Mouse (Mus musculus): Measurements from ENCODE around the gene Zfp358.

Gene Zfp358

DNA sequence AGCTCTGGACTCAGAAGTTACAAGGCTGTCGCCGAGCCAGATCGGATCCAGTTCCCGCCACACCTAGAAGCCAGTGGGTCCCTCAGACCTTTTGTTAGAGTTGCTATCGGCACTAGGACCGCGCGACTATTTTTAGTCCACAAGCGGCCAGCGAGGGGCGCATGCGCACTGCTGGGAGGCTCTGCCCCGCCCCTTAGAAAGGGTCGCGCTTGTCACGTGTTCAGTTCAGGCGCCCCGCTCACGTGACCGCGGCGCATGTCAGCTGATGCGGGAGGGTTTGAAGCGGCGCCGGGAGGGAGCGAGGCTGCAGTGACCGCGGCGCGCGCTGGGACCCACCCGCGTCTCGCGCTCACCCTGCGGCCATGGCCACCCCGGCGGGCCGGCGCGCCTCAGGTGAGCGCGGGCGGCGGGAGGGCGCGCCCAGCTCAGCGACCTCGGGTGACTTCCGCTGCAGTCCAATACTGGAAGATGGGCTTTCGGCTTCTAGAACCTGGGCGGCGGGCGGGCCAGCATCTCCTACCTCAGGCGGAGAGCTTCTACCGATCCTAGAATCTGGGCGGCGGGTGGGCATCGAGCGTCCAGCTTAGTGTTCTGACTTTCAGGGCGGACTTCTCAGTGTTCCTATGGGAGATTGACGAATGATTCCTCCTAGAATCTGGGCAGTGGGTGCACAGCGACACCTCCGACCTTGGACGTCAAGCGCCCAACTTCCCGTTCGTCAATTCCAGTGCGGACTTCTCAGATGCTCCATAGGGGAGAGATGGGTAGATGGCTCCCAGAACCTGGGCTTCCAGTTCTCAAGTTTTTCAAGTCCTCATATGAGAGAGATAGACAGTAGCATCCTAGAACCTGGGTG is 7.5 kb downstream of the Zfp358 start, which contains the start of gene Mcoln1:
Gene Mcoln1, plus strand, starts transcription at position 223 of the 856 bp plus-strand sequence.
- peak; percentile 97 to 98 for DNase-seq

DNA sequence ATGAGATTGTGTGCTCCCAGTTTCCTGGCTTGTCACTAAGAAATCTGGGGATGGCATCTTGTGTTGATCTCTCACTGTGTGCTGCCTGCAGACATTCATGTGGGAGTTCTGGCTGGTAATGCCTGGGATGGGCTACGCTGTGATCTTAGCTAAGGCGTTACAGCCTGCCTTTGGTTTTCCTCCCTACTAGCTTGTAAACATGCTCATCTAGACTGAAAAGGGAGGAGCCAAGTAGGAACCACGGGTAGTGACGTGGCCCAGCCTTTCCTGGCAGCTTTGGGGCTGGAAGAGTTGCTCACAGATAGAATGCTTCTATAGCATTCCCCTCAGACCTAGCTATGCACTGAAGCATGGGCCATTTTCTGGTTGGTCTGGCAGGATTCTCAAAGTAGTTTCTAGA is 9.3 kb downstream of the Zfp358 start:
- DNase-seq = no peak

DNA sequence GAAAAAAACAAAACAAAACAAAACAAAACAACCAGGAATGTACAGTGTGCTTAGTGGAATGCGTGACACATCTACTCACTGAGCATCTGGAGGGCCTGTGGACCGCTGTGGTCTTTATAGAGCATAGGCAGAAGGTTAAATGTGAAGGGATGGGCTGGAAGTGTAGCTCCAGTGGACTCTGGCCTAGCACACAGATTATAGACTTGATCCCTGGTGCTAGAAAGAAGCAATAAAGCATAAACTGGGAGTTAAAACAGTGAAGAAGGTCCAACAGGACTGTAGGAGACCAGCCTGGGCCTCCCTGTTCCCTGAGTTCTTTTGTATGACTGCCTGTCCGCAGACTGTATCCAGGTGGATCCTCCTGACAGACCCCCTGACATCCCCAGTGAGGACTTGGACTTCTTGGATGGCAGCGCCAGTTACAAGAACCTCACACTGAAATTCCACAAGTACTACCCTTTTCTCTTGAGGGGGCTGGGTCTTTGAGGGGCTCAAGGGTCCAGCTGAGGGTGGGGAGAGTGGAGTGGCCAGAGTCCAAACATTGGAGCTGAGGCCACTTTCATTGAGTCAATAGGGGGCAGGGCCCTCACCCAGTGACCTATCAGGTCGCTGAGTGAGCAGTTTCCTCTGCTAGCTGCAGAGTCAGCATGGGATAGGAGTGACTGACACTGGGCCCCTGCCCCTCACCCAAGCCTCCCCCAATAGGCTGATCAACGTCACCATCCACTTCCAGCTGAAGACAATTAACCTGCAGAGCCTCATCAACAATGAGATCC is 15.2 kb downstream of the Zfp358 start:
- no peak for DNase-seq

DNA sequence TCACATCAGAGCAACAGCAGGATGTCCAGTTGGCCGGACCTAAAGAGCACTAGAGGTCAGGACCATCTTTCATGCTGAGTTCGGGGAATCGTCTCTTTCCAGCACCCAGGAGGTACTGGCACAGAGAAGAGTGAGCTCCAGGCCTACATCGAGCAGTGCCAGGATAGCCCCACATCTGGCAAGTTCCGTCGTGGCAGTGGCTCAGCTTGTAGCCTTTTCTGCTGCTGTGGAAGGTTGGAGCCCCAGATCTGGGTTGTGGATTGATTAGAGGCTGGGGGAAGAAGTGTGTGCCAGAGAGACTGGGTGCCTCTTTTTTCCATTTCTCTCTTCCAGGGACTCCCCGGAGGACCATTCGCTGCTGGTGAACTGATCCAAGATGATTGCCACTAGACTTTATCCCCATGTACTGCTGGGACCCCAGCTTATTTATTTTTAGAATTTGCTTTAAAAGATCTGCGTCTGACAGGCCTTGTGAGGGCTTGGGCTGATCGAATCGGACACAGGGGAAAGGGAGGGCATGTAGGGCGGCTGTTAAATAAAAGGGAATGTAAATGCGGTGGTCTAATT is 21.8 kb downstream of the Zfp358 start:
- DNase-seq = no peak

DNA sequence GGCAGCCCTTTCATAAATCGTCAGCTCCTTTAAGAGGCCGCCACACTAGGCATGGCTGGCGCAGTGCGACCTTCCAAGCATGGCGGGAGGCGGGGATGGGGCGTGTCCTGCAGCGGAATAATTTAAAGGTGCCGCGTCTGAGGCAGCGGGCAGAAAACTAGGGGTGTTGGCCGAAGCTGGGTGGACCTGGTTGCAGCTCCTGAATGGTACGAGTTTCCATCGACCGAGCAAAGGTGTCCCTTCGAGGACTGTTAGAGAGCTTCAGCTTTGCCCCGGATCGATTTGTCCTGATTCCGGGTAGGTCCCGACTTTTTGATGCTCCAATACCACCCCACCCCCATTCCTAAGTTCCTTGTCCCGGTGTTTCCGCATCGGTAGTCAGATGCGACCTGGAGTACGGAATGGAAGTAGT is 22.3 kb downstream of the Zfp358 start, which contains the start of gene Pnpla6:
Gene Pnpla6, plus strand, starts transcription at position 125 of the 412 bp plus-strand sequence.
- peak; percentile 90 to 92 for DNase-seq

DNA sequence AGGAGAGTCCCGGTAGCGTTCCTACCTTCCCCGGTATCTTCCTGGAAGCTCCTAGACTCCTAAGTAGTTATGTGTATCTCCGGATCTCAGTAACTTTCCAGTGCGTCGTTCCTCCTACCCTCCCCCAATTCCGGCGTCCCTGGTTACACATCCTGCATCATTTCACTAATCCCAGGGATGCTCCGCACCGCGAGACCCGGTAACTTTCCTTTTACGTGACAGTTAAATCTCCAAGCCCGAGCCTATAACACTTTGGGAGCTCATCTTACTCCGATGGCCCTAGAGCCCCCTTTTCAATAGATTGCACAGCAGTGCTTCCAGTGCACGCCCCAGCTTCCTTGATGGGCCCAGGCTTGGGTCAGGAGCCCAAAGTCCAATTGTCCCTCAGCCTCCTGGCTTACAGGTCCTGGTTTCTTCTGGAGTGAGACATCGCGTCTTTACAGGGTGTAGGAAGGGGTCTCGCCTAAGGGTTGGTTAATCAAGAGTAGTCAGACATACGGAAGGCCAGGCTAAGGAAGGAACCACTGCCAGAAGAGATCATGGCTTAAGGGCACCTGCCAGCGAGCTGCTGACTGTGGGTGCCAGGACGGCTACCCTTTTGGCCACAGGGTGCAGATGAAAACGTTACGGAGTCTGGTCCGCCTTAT is 23.0 kb downstream of the Zfp358 start:
- no peak for DNase-seq

DNA sequence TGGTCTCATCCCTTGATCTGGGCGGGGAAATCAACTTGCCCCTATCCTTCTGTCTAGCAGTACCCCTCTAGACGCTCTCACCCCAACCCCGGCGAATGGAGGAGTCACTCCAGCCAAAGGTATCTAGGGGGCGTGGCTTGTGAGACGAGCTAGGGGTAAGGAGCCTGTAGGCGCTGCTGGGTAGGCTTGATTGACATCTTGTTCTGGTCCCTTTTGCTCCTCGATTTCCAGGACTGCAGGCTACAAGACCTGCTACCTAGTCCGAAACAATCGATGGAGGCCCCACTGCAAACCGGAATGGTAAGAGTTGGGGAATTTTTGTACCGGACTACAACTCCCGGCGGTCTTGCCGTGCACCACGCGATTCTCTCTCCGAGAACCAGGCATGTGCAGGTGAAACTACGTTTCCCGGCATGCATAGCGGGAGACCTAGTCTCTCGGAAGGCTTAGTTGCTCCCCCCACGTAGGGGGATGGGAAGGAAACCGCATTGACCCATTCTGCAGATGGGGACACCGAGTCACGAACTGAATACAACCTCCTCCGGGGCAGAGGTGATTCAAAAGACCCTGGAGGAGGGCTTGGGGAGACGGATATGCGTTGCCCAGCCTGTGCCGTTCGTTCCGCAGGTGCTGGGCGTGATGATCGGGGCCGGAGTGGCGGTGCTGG is 23.6 kb downstream of the Zfp358 start:
- DNase-seq = peak; percentile 91

DNA sequence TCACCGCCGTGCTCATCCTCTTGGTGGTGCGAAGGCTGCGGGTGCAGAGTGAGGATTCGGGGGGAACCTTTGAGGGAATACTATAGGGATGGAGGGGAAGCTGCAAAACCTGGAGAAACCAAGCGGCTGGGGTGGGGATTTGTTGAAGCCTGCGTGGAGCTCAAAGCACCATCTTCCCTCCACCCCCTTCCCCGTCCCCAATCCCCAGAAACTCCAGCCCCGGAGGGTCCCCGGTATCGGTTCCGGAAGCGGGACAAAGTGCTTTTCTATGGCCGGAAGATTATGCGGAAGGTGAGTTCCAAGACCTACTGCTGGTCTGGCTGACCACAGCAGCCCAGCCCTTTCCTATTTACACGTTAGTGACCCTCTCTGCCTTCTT is 24.2 kb downstream of the Zfp358 start:
- no peak for DNase-seq

DNA sequence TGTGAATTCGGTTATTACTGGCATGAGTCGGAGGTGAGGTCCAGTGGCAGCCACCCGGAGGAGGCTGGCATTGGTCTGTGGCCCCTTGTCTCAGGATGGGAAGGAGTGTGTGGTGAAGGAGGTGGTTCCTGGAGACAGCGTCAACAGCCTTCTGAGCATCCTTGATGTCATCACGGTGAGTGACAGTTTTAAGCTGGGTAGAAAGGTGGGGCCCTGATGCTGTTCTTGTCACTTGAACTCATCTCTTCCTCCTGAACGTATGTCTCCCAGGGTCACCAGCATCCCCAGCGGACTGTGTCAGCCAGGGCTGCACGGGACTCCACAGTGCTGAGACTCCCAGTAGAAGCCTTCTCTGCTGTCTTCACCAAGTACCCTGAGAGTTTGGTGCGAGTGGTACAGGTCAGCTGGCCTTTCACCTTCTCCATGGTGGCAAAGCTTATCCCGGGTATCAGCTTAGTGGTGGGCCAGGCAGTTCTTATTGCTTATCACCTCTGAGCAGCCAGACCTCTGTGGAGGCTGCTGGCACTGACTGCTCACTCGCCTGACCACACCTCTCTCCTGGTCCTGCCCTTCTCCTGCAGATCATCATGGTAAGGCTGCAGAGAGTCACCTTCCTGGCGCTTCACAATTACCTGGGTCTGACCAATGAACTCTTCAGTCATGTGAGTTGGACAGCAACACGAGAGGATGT is 29.2 kb downstream of the Zfp358 start:
- DNase-seq = no peak

DNA sequence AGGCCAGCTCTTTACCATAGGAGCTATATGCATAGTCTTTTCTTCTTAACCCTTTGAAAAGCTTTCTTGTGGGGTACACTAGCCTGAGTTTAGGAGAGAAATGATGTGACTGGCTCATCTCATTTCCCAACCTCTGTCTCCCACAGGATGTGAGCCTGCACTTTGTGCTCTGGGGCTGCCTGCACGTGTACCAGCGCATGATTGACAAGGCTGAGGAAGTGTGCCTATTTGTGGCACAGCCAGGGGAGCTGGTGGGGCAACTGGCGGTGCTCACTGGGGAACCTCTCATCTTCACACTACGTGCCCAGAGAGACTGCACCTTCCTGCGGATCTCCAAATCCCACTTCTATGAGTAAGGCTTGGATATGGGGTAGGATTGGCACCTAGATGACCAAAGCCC is 37.9 kb downstream of the Zfp358 start:
- DNase-seq = no peak

DNA sequence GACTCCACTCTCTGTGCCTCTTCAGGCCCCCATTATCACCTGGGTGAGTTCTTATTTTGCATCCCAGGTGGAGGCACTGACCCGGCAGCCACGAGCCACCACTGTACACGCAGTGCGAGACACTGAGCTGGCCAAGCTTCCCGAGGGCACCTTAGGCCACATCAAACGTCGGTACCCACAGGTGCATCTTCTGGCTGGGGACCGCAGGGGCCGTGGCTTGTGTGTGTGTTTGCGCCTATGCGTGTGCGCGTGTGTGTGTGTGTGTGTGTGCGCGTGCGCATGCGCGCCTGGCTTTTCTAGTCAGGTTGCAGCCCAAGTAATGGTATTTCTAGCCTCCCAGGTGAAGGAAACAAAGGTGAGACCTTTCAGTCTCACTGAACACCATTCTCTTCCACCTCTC is 39.0 kb downstream of the Zfp358 start:
- DNase-seq = no peak

DNA sequence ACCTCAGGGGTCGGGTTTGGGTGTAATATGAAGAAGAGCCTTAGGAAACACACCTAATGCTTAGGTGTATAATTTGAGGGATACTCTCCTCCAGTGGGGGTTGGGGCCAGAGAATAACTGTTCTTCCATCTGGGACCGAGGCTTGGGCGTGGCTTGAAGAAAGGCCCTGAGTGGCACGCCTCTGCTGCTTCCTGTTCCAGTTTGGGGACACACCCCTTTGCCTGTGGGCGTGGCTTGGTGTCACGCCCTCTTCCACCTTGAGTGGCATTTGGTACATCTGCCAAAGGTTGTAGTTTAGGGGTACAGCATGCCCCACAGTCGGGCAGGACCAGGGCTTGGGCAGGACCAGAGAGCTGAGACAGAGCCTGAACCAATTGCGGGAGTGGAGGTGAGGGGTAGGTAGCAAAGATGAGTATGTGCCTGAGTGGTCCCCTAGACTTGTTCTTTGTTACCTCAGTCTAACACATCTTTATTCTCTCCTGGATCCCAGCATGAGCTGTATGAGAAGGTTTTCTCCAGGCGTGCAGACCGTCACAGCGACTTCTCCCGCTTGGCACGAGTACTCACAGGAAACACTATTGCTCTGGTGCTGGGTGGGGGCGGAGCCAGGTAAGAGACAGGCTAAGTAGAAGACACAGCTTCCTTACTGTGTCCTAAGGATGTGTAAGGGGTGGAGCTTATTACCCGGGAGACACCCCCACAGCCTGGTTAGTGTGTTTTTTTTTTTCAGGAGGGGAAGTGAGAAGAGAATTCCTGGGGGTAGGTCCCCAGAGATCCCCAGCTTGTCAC is 43.3 kb downstream of the Zfp358 start:
- peak; percentile 46 to 48 for DNase-seq

DNA sequence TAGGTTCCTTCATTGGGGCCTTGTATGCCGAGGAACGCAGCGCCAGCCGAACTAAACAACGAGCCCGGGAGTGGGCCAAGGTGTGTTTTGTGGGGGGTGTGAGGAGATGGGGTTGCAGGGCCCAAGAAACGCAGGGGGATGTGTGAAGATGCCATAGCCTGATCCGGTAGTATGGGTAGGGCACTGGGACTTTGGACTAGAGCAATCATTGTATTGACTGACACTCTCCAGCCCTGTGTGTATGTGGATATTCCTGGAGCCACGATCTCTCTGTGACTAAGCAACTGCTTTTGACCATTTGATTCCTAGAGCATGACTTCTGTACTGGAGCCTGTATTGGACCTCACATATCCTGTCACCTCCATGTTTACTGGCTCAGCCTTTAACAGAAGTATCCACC is 44.0 kb downstream of the Zfp358 start:
- no peak for DNase-seq

DNA sequence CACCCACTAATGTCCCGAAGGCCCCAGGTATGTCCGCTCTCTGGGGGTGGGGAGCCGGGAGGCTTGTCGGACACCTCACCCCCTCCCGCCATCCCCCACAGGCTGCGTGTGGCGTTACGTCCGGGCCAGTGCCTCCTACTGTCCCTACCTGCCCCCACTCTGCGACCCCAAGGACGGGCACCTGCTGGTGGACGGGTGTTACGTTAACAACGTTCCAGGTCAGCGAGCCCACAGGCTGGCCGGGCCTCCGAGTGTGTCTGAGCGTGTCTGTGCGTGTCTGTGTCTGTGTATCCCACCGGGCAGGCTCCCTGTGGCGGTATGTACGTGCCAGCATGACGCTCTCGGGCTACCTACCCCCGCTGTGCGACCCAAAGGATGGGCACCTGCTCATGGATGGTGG is 44.7 kb downstream of the Zfp358 start:
- no peak for DNase-seq

DNA sequence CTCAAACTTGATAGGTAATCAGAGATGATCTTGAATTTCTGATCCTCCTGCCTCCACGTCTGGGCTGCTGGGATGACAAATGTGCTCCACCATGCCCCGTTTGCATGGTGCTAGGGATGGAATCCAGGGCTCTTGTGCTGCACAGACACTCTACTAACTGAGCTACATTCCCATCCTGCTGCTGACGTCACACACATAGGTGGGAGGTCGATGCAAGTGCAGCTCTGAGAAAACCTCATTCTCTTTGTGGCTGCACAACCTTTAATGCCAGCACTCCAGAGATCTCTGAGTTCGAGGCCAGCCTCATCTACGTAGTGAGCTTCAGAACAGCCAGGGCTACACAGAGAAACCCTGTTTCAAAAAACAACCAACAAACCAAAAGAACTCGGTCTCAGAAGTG is 46.2 kb downstream of the Zfp358 start:
- no peak for DNase-seq

DNA sequence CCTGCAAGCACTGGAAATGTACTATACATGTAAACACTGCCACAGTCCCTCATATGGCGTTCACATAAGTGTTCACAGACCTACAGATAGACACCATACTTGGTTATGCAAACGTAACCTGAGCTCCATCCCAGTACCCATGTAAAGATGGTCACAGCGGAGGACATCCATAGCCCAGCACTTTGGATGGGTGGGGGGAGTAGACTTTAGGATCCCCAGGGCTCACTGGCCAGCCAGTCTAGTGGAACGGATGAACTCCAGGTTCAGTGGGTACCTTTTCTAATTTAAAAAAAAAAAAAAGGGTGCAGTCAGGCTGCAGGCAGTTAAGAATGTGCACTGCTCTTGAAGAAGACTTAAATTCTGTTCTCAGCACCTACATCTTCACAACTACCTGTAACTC is 47.1 kb downstream of the Zfp358 start:
- no peak for DNase-seq

DNA sequence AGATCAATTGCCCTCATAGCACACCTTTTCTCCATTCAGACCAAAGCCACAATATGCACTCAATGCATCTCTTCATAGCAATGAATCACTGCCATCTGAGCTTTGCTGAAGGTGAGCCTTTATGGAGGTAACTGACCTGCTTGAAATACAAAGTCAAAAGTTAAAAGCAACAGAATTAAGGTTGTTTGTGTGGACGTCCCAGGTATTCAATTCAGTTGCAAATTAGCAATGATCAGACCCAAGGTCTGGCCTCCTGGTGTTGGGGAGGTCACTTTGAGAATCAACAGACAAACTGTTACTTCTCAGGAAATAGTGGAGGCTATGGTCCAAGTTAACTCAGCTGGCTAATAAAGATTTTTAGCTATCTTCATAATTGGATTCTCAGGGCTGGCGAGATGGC is 53.6 kb downstream of the Zfp358 start:
- no peak for DNase-seq

All from B cell, adult 2 months (primary cell).